Mouse (Mus musculus) embryo, embryonic 9.5 days (tissue): ENCODE measurements around the gene Ovol1.

ENCODE experiments used
- DNase-seq: peaks from one replicate; pipeline ENCODE4 v3.0.0-alpha.2; 2017; ENCODE audit errors: extremely low spot score

Ovol1 gene

GRCm38 (mm10) chr19:5560457-5561041, at the start of gene Ovol1:
Gene Ovol1, minus strand, starts transcription at chr19:5560646.
- peak; percentile 38 for DNase-seq

GRCm38 (mm10) chr19:5609547-5610404, 49.3 kb upstream of the Ovol1 start, which contains the start of gene Kat5:
Gene Kat5, minus strand, starts transcription at chr19:5610237.
- peak; percentile 98 for DNase-seq

- no peak for DNase-seq
Observed at GRCm38 (mm10) chr19:5609171-5609546, 48.7 kb upstream of the Ovol1 start.

GRCm38 (mm10) chr19:5608707-5609106, 48.3 kb upstream of the Ovol1 start:
- DNase-seq, result no peak

- DNase-seq, result no peak
Observed at GRCm38 (mm10) chr19:5607705-5608410, 47.4 kb upstream of the Ovol1 start.

GRCm38 (mm10) chr19:5606196-5606595, 45.8 kb upstream of the Ovol1 start:
- no peak for DNase-seq

- no peak for DNase-seq
Observed at GRCm38 (mm10) chr19:5605126-5605525, 44.7 kb upstream of the Ovol1 start.

- DNase-seq, result no peak
Observed at GRCm38 (mm10) chr19:5603664-5604063, 43.2 kb upstream of the Ovol1 start.

GRCm38 (mm10) chr19:5601752-5602541, 41.5 kb upstream of the Ovol1 start, which contains the start of gene Rnaseh2c:
Gene Rnaseh2c, plus strand, starts transcription at chr19:5601873.
- DNase-seq, result peak; percentile 75

- DNase-seq, result no peak
Observed at GRCm38 (mm10) chr19:5599224-5599623, 38.8 kb upstream of the Ovol1 start.

- no peak for DNase-seq
Observed at GRCm38 (mm10) chr19:5591888-5592287, 31.4 kb upstream of the Ovol1 start.

- no peak for DNase-seq
Observed at GRCm38 (mm10) chr19:5589159-5589558, 28.7 kb upstream of the Ovol1 start.

GRCm38 (mm10) chr19:5581995-5582394, 21.5 kb upstream of the Ovol1 start:
- DNase-seq, result no peak

- no peak for DNase-seq
Observed at GRCm38 (mm10) chr19:5580776-5581175, 20.3 kb upstream of the Ovol1 start.

- DNase-seq, result no peak
Observed at GRCm38 (mm10) chr19:5579971-5580370, 19.5 kb upstream of the Ovol1 start.

- no peak for DNase-seq
Observed at GRCm38 (mm10) chr19:5575336-5575735, 14.9 kb upstream of the Ovol1 start.

GRCm38 (mm10) chr19:5572331-5573125, 12.1 kb upstream of the Ovol1 start:
- DNase-seq, result no peak

- no peak for DNase-seq
Observed at GRCm38 (mm10) chr19:5571831-5572230, 11.4 kb upstream of the Ovol1 start.

GRCm38 (mm10) chr19:5570353-5571246, 10.2 kb upstream of the Ovol1 start:
- DNase-seq, result no peak

GRCm38 (mm10) chr19:5569521-5569920, 9.1 kb upstream of the Ovol1 start:
- no peak for DNase-seq
